Mouse (Mus musculus) midbrain, embryonic 13.5 days (tissue): ENCODE results near the gene Gucy1b1. TPM values are rescaled to one million over a fixed set of nuclear protein-coding genes. Genes with fewer than 3 reads are reported as not detected.

Source experiments
- ATAC-seq: fragments of 200-750 bp; cut with Nextera tagmentation; 2 replicates; pipeline ENCODE4 v1.8.0; 2017; ENCODE audit warnings: mild to moderate bottlenecking, moderate TSS enrichment, moderate library complexity
- H3K27ac ChIP-seq: fragments of 300-500 bp; sonication (generic); 2 replicates; pipeline ENCODE4 v1.5.1; 2015; ENCODE audit warnings: inconsistent platforms, mild to moderate bottlenecking, moderate library complexity
- H3K27me3 ChIP-seq: fragments of 300-500 bp; sonication (generic); 2 replicates; pipeline ENCODE4 v1.6.1; 2015; ENCODE audit warnings: mild to moderate bottlenecking, inconsistent platforms
- H3K36me3 ChIP-seq: fragments of 300-500 bp; sonication (generic); 2 replicates; pipeline ENCODE4 v1.6.1; 2015; ENCODE audit warnings: mild to moderate bottlenecking, inconsistent platforms
- H3K4me1 ChIP-seq: fragments of 300-500 bp; sonication (generic); replicated peaks from 2 replicates; pipeline ENCODE4 v1.6.1; 2015; ENCODE audit warnings: inconsistent platforms
- H3K4me2 ChIP-seq: fragments of 300-500 bp; sonication (generic); replicated peaks from 2 replicates; pipeline ENCODE4 v1.6.1; 2015; ENCODE audit warnings: moderate library complexity, mild to moderate bottlenecking, inconsistent platforms
- H3K4me3 ChIP-seq: fragments of 300-500 bp; sonication (generic); replicated peaks from 2 replicates; pipeline ENCODE4 v1.5.1; 2015; ENCODE audit warnings: mild to moderate bottlenecking, inconsistent platforms
- H3K9ac ChIP-seq: fragments of 300-500 bp; sonication (generic); replicated peaks from 2 replicates; pipeline ENCODE4 v1.6.1; 2015; ENCODE audit warnings: mild to moderate bottlenecking, inconsistent platforms
- H3K9me3 ChIP-seq: fragments of 300-500 bp; sonication (generic); 2 replicates; pipeline ENCODE4 v1.6.1; 2016; ENCODE audit warnings: mild to moderate bottlenecking, inconsistent platforms
- WGBS: fragments of 180-500 bp; shearing (Covaris S2); methylation state at CpG from one replicate; pipeline ENCODE4 v1.1.7; 2015; 5-methylcytosine and 5-hydroxymethylcytosine counted together
- polyA plus RNA-seq: library from polyadenylated mRNA; unstranded; fragments of >200 nt; fragmentation: Nextera tagmentation; extraction: Ambion mirVana; gene quantifications from 2 replicates; pipeline ENCODE4 v1.2.1, GENCODE M21; 2015

The Gucy1b1 gene
- 20.7 and 21.7 TPM in 2 replicates for polyA plus RNA-seq

GRCm38 (mm10) chr3:82074201-82074851 lies at the start of gene Gucy1b1:
Gucy1b1 (minus strand) TSS chr3:82074689.
- Histone ChIP-seq H3K27me3 (no peaks in the 10 kb centered on the region), H3K4me2 (peak within 1 kb of the TSS; percentile 91), H3K4me3 (peak within 1 kb of the TSS; percentile 55), H3K4me1 (peaks cover 8% of the 10 kb centered on the region), H3K9me3 (no peaks in the 10 kb centered on the region), H3K27ac (peak within 1 kb of the TSS; percentile 49), H3K9ac (peak within 1 kb of the TSS; percentile 66), H3K36me3 (no peaks in the 10 kb centered on the region)
- WGBS = 2% methylated on average over 25 of the region's 25 CpGs
- ATAC-seq = peak; percentile 99

GRCm38 (mm10) chr3:82118916-82119315 lies 44.4 kb upstream of the Gucy1b1 start:
- H3K4me2 ChIP-seq = no peak overlapping the region
- WGBS = 93% methylated on average over 1 of the region's 1 CpGs
- no peaks in the 10 kb centered on the region for H3K9me3 ChIP-seq
- H3K4me1 ChIP-seq = no peaks in the 10 kb centered on the region
- H3K27ac ChIP-seq = no peak overlapping the region
- H3K27me3 ChIP-seq = no peaks in the 10 kb centered on the region
- H3K9ac ChIP-seq = no peak overlapping the region
- H3K36me3 ChIP-seq = no peaks in the 10 kb centered on the region
- H3K4me3 ChIP-seq = no peak overlapping the region
- ATAC-seq = no peak

- no peak overlapping the region for H3K27ac ChIP-seq
- no peaks in the 10 kb centered on the region for H3K4me1 ChIP-seq
- H3K4me2 ChIP-seq = no peak overlapping the region
- H3K36me3 ChIP-seq = no peaks in the 10 kb centered on the region
- no peaks in the 10 kb centered on the region for H3K27me3 ChIP-seq
- no peak for ATAC-seq
- 61% methylated on average over 2 of the region's 2 CpGs for WGBS
- H3K9me3 ChIP-seq = no peaks in the 10 kb centered on the region
- no peak overlapping the region for H3K9ac ChIP-seq
- H3K4me3 ChIP-seq = no peak overlapping the region
Measured at GRCm38 (mm10) chr3:82112439-82112838, 38.0 kb upstream of the Gucy1b1 start.

GRCm38 (mm10) chr3:82111986-82112385 lies 37.5 kb upstream of the Gucy1b1 start:
- no peak overlapping the region for H3K9ac ChIP-seq
- H3K9me3 ChIP-seq = no peaks in the 10 kb centered on the region
- no peaks in the 10 kb centered on the region for H3K4me1 ChIP-seq
- no peaks in the 10 kb centered on the region for H3K36me3 ChIP-seq
- H3K27me3 ChIP-seq = no peaks in the 10 kb centered on the region
- no peak for ATAC-seq
- 77% methylated on average over 3 of the region's 3 CpGs for WGBS
- H3K27ac ChIP-seq = no peak overlapping the region
- H3K4me2 ChIP-seq = no peak overlapping the region
- H3K4me3 ChIP-seq = no peak overlapping the region

- 92% methylated on average over 15 of the region's 15 CpGs for WGBS
- H3K4me2 ChIP-seq = no peak overlapping the region
- no peak for ATAC-seq
- H3K27ac ChIP-seq = no peak overlapping the region
- H3K4me1 ChIP-seq = no peaks in the 10 kb centered on the region
- no peaks in the 10 kb centered on the region for H3K36me3 ChIP-seq
- no peak overlapping the region for H3K9ac ChIP-seq
- H3K4me3 ChIP-seq = no peak overlapping the region
- no peaks in the 10 kb centered on the region for H3K9me3 ChIP-seq
- H3K27me3 ChIP-seq = no peaks in the 10 kb centered on the region
Measured at GRCm38 (mm10) chr3:82108951-82109350, 34.5 kb upstream of the Gucy1b1 start.

- H3K36me3 ChIP-seq = no peaks in the 10 kb centered on the region
- ATAC-seq = no peak
- H3K9ac ChIP-seq = no peak overlapping the region
- no peak overlapping the region for H3K27ac ChIP-seq
- WGBS = 77% methylated on average over 6 of the region's 6 CpGs
- H3K4me1 ChIP-seq = no peaks in the 10 kb centered on the region
- no peaks in the 10 kb centered on the region for H3K9me3 ChIP-seq
- H3K4me2 ChIP-seq = no peak overlapping the region
- no peaks in the 10 kb centered on the region for H3K27me3 ChIP-seq
- H3K4me3 ChIP-seq = no peak overlapping the region
Measured at GRCm38 (mm10) chr3:82104229-82104628, 29.7 kb upstream of the Gucy1b1 start.

- H3K9me3 ChIP-seq = no peaks in the 10 kb centered on the region
- no peaks in the 10 kb centered on the region for H3K27me3 ChIP-seq
- ATAC-seq = no peak
- WGBS = 82% methylated on average over 6 of the region's 6 CpGs
- H3K4me2 ChIP-seq = no peak overlapping the region
- H3K4me1 ChIP-seq = no peaks in the 10 kb centered on the region
- H3K27ac ChIP-seq = no peak overlapping the region
- H3K36me3 ChIP-seq = no peaks in the 10 kb centered on the region
- no peak overlapping the region for H3K9ac ChIP-seq
- H3K4me3 ChIP-seq = no peak overlapping the region
Measured at GRCm38 (mm10) chr3:82099127-82099526, 24.6 kb upstream of the Gucy1b1 start.

- Histone ChIP-seq H3K9ac (no peak overlapping the region), H3K4me1 (no peaks in the 10 kb centered on the region), H3K4me3 (no peak overlapping the region), H3K4me2 (no peak overlapping the region), H3K27me3 (no peaks in the 10 kb centered on the region), H3K36me3 (no peaks in the 10 kb centered on the region), H3K27ac (no peak overlapping the region), H3K9me3 (no peaks in the 10 kb centered on the region)
- no peak for ATAC-seq
- WGBS = 81% methylated on average over 2 of the region's 2 CpGs
Measured at GRCm38 (mm10) chr3:82096801-82097200, 22.3 kb upstream of the Gucy1b1 start.

GRCm38 (mm10) chr3:82073741-82074181 lies 728 bp downstream of the Gucy1b1 start:
- H3K27ac ChIP-seq = peak overlapping the region; percentile 49; the same call in 1 of the 2 replicates
- peak overlapping the region; percentile 55 for H3K4me3 ChIP-seq
- H3K4me1 ChIP-seq = peaks cover 8% of the 10 kb centered on the region
- no peaks in the 10 kb centered on the region for H3K9me3 ChIP-seq
- peak overlapping the region; percentile 91 for H3K4me2 ChIP-seq
- WGBS = under 1% methylated on average over 34 of the region's 34 CpGs
- H3K9ac ChIP-seq = peak overlapping the region; percentile 66
- H3K27me3 ChIP-seq = no peaks in the 10 kb centered on the region
- ATAC-seq = peak; percentile 53
- H3K36me3 ChIP-seq = no peaks in the 10 kb centered on the region

- Histone ChIP-seq H3K4me1 (0 out of 2 replicates have a peak, but pooled peaks cover 4% of the 10 kb centered on the region), H3K27me3 (no peaks in the 10 kb centered on the region), H3K36me3 (no peaks in the 10 kb centered on the region), H3K4me3 (no peak overlapping the region), H3K9me3 (no peaks in the 10 kb centered on the region), H3K4me2 (no peak overlapping the region), H3K9ac (no peak overlapping the region), H3K27ac (no peak overlapping the region)
- 89% methylated on average over 5 of the region's 5 CpGs for WGBS
- ATAC-seq = no peak
Measured at GRCm38 (mm10) chr3:82067830-82068229, 6.7 kb downstream of the Gucy1b1 start.

GRCm38 (mm10) chr3:82061402-82062180 lies 12.9 kb downstream of the Gucy1b1 start:
- Histone ChIP-seq H3K4me2 (no peak overlapping the region), H3K4me3 (no peak overlapping the region), H3K27me3 (no peaks in the 10 kb centered on the region), H3K4me1 (peaks cover 11% of the 10 kb centered on the region; the same call in 1 of the 2 replicates), H3K9ac (no peak overlapping the region), H3K9me3 (no peaks in the 10 kb centered on the region), H3K27ac (no peak overlapping the region), H3K36me3 (no peaks in the 10 kb centered on the region)
- peak; percentile 43; the same call in 1 of the 2 replicates for ATAC-seq
- WGBS = 37% methylated on average over 9 of the region's 9 CpGs

- Histone ChIP-seq H3K36me3 (no peaks in the 10 kb centered on the region), H3K27me3 (no peaks in the 10 kb centered on the region), H3K9me3 (no peaks in the 10 kb centered on the region), H3K4me1 (peaks cover 9% of the 10 kb centered on the region; the same call in 1 of the 2 replicates), H3K9ac (no peak overlapping the region), H3K4me3 (no peak overlapping the region), H3K4me2 (no peak overlapping the region), H3K27ac (no peak overlapping the region)
- 69% methylated on average over 5 of the region's 5 CpGs for WGBS
- no peak for ATAC-seq
Measured at GRCm38 (mm10) chr3:82057201-82057600, 17.3 kb downstream of the Gucy1b1 start.
